Mouse (Mus musculus): Measurements from ENCODE around the gene Rnf38. TPM values are rescaled to one million over a fixed set of nuclear protein-coding genes. Genes with fewer than 3 reads are reported as not detected.
A peak's percentile ranks its signal among the peaks of the same experiment; 100 is the strongest.

Gene Rnf38
- polyA plus RNA-seq, 2 experiments, result 14.0 to 24.7 TPM

DNA sequence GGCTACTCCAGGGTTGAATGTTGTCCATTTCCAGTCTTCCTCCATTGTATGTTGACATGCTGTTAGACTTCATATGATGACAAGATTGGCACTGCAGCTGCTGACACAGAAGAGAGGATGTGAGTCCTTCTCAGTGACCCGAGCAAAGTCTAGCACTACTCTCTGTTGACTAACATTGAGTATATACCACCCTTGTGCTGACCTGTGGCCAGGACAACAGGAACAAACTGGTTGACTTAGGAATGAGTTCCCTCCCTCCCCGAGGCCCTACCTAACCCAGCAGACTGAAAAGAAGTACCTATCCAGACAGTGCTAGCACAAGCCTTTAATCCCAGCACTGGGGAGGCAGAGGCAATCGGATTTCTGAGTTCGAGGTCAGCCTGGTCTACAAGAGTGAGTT lies 12.7 kb upstream of the Rnf38 start:
- WGBS (ENCODE audit: insufficient replicate concordance), result 45% methylated on average over 4 of the region's 4 CpGs
- peaks cover 8% of the 10 kb centered on the region for H3K27me3 ChIP-seq (ENCODE audit: control insufficient read depth, insufficient read depth, low read length)
- no peaks in the 10 kb centered on the region for H3K9me3 ChIP-seq (ENCODE audit: control insufficient read depth, low read length)
- H3K36me3 ChIP-seq (replicated peaks; ENCODE audit: control insufficient read depth, insufficient read depth, low read depth), result no peaks in the 10 kb centered on the region
- ATAC-seq (ENCODE audit: insufficient read depth) (peak; percentile 66; the same call in 1 of the 2 replicates), DNase-seq (ENCODE audit: low read depth in 3 of 3, low spot score in 3 of 3) (no peak)
- H3K4me3 ChIP-seq (ENCODE audit: insufficient read depth in 1 of 2, low read depth in 2 of 2, low read length in 2 of 2), result no peak overlapping the region
- peaks cover 6 to 16% of the 10 kb centered on the region in 2 experiments; a peak in 3 of 4 replicates for H3K4me1 ChIP-seq (replicated peaks; ENCODE audit: control insufficient read depth in 2 of 2, insufficient read depth in 2 of 2, low read length in 1 of 2)
- no peak overlapping the region for H3K9ac ChIP-seq (replicated peaks)
- TF ChIP-seq EP300 (IDR thresholded peaks at IDR 0.05; ENCODE audit: low read depth), result no peak
- no peak overlapping the region for H3K4me2 ChIP-seq (ENCODE audit: low read depth)
- no peak overlapping the region for H3K27ac ChIP-seq

DNA sequence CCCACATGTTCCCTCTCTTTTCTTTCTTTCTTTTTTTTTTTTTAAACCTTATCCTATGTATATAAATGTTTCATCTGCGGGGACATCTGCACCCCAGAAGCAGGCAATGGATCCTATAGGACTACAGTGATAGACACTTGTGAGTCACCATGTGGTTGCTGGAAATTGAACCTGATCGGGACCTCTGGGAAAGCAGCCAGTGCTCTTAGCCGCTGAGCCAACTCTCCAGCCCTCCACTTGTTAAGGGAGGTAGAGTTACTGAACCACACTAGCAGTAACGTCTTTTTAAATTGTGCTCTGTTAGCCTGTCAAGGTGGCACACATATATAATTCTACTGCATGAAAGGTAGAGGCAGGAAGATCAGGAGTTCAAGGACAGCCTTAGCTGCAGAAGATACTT lies 8.0 kb upstream of the Rnf38 start:
- Histone ChIP-seq H3K27me3 (ENCODE audit: control insufficient read depth, insufficient read depth, low read length) (no peaks in the 10 kb centered on the region), H3K4me3 (ENCODE audit: insufficient read depth in 1 of 2, low read depth in 2 of 2, low read length in 2 of 2) (no peak overlapping the region), H3K4me2 (ENCODE audit: low read depth) (no peak overlapping the region), H3K9me3 (ENCODE audit: control insufficient read depth, low read length) (no peaks in the 10 kb centered on the region), H3K27ac (no peak overlapping the region), H3K4me1 (replicated peaks; ENCODE audit: control insufficient read depth in 2 of 2, insufficient read depth in 2 of 2, low read length in 1 of 2) (peaks cover 0 to 2% of the 10 kb centered on the region in 2 experiments; a peak in 1 of 4 replicates), H3K9ac (replicated peaks) (no peak overlapping the region), H3K36me3 (replicated peaks; ENCODE audit: control insufficient read depth, insufficient read depth, low read depth) (no peaks in the 10 kb centered on the region)
- DNase-seq (ENCODE audit: low read depth in 3 of 3, low spot score in 3 of 3), result no peak
- ATAC-seq (ENCODE audit: insufficient read depth), result no peak
- TF ChIP-seq EP300 (IDR thresholded peaks at IDR 0.05; ENCODE audit: low read depth) (no peak), CTCF (IDR thresholded peaks at IDR 0.05; ENCODE audit: low read depth) (no peak)
- WGBS (ENCODE audit: insufficient replicate concordance), result 62% methylated on average over 4 of the region's 4 CpGs

DNA sequence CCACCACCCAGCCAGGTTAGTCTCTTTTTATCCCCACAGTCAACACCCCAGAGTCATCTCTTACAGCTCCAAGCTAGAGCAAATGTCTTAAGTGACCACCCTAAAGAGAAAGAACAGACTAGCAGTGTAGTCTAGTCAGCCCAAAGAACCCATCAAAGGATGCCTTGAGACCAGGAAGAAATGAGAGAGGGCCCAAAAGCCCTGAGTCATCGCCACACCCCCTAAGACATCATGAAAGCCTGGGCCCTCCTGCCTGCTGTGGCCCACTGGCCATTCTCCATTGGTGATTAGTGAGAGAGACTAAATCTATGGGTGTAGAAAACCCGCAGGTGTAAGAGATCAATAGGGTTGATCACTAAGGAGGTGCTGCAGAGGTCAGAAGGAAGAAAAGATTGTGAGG lies 2.4 kb upstream of the Rnf38 start:
- no peak overlapping the region for H3K27ac ChIP-seq
- WGBS (ENCODE audit: insufficient replicate concordance), result 71% methylated on average over 2 of the region's 2 CpGs
- H3K27me3 ChIP-seq (ENCODE audit: control insufficient read depth, insufficient read depth, low read length), result peaks cover 12% of the 10 kb centered on the region
- H3K4me3 ChIP-seq (ENCODE audit: insufficient read depth in 1 of 2, low read depth in 2 of 2, low read length in 2 of 2), result no peak overlapping the region
- H3K4me1 ChIP-seq (replicated peaks; ENCODE audit: control insufficient read depth in 2 of 2, insufficient read depth in 2 of 2, low read length in 1 of 2), result peaks cover 16 to 18% of the 10 kb centered on the region in 2 experiments
- TF ChIP-seq EP300 (IDR thresholded peaks at IDR 0.05; ENCODE audit: low read depth) (no peak), CTCF (IDR thresholded peaks at IDR 0.05; ENCODE audit: low read depth) (no peak)
- DNase-seq (ENCODE audit: low read depth in 3 of 3, low spot score in 3 of 3), result peak in 1 of 3 experiments; percentile 44
- no peaks in the 10 kb centered on the region for H3K36me3 ChIP-seq (replicated peaks; ENCODE audit: control insufficient read depth, insufficient read depth, low read depth)
- H3K4me2 ChIP-seq (ENCODE audit: low read depth), result no peak overlapping the region
- no peak for ATAC-seq (ENCODE audit: insufficient read depth)
- H3K9ac ChIP-seq (replicated peaks), result no peak overlapping the region
- H3K9me3 ChIP-seq (ENCODE audit: control insufficient read depth, low read length), result no peaks in the 10 kb centered on the region

DNA sequence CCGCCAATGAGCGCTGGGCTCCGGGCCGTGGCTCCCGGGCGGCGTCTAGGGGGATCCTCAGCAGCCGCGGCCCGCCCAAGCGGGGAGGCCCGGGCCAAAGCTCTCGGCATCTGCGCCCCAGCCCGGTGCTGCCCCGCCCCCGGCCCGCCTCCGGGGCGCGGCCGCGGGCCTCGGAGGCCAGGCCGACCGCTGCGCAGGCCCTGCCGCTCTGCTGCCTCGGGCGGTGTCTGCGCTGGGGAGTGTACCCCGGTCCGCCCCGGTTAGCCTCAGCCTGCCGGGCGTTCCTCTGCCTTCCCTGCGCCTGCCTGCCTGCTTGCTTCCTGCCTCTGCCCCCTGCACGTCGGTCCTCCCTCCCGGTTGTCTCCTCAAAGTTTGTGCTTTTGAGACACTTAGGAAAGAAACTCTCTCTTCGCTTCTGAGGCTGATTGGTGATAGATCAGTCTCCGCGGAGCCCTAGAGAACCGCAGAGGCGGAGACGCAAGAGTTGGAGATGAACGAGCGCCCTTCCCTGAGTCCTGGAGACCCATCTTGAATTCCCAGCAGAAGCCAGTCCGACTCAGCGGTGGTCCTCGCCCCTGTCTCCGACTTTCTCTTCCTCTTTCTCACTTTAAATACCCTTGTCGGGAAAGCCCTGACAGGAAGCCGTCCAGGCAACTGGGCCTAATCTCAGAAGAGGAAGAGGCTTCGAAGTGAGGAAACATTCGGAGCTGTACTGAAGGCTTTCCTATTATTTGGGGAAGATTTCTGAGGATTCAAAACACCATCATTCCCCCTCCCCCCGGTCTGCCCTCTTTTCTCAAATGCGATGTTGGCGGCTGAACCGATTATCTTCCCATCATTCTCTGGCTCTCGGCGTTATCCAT lies 646 bp upstream of the Rnf38 start:
- H3K9me3 ChIP-seq (ENCODE audit: control insufficient read depth, low read length), result no peaks in the 10 kb centered on the region
- H3K9ac ChIP-seq (replicated peaks), result peak overlapping the region; percentile 83
- ATAC-seq (ENCODE audit: insufficient read depth) (peak; percentile 99), DNase-seq (ENCODE audit: low read depth in 3 of 3, low spot score in 3 of 3) (peak; percentile 87 to 89 (median 87))
- H3K36me3 ChIP-seq (replicated peaks; ENCODE audit: control insufficient read depth, insufficient read depth, low read depth), result no peaks in the 10 kb centered on the region
- WGBS (ENCODE audit: insufficient replicate concordance), result 1% methylated on average over 37 of the region's 62 CpGs
- peak overlapping the region; percentile 91 for H3K27ac ChIP-seq
- TF ChIP-seq EP300 (IDR thresholded peaks at IDR 0.05; ENCODE audit: low read depth) (no peak), CTCF (IDR thresholded peaks at IDR 0.05; ENCODE audit: low read depth) (no peak; the same call in 1 of the 2 replicates)
- H3K4me1 ChIP-seq (replicated peaks; ENCODE audit: control insufficient read depth in 2 of 2, insufficient read depth in 2 of 2, low read length in 1 of 2), result peaks cover 16 to 18% of the 10 kb centered on the region in 2 experiments
- H3K27me3 ChIP-seq (ENCODE audit: control insufficient read depth, insufficient read depth, low read length), result peaks cover 12% of the 10 kb centered on the region
- peak overlapping the region; percentile 72 to 74 for H3K4me3 ChIP-seq (ENCODE audit: insufficient read depth in 1 of 2, low read depth in 2 of 2, low read length in 2 of 2)
- peak overlapping the region; percentile 98 for H3K4me2 ChIP-seq (ENCODE audit: low read depth)

All from liver, embryonic 14.5 days (tissue).